Mouse (Mus musculus) MEL-GATA-1-ER (cell line): ENCODE measurements around the gene Agbl5.
A peak's percentile ranks its signal among the peaks of the same experiment; 100 is the strongest.

Source experiments
- DNase-seq: peaks from one replicate; pipeline ENCODE4 v3.0.0-alpha.2; 2012; ENCODE audit warnings: low read depth; ENCODE audit errors: extremely low read depth

Agbl5 gene

DNA sequence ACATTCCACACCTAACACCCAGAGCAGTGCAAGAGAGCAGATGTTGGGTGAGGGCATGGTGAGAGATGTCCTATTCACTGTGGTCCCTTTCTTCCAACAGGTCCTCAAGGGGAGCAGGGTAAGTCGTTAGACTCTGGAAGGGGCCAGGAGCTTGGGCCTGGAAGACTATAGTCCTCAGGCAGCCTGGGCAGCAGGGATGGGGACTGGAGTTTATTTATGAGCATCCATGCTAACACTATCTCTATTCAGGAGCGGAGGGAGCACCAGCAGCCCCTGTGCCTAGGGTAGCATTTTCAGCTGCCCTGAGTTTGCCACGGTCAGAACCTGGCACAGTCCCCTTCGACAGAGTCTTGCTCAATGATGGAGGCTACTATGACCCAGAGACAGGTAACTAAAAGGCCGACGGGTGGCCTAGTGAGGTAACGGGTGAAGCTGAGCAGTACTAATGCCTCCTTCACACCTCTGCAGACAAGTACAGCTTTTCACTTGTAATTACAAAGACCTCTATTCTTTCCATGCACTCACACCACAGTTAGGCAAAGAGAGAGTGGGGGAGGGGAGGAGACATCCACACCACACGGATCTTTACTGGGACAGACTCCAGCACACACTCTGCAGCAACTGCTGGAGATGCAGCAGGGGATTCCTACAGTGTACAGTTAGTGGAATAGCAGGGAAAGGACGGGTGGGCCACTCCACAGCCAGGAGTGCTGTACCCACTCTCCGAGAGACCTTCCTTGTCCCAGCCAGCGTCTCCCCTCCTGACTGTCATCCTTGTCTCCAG, 31.5 kb downstream of the Agbl5 start:
- no peak for DNase-seq

DNA sequence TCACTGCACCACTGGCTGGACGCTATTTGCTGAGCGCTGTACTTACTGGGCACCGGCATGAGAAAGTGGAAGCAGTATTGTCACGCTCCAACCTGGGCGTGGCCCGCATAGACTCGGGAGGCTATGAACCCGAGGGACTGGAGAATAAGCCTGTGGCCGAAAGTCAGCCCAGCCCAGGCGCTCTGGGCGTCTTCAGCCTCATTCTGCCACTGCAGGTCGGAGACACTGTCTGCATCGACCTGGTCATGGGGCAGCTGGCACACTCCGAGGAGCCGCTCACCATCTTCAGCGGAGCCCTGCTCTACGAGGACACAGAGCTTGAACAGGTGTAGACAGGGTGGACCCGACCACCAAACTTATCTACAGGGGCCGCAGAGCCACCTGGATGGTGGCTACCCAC, 32.1 kb downstream of the Agbl5 start:
- peak; percentile 56 for DNase-seq

DNA sequence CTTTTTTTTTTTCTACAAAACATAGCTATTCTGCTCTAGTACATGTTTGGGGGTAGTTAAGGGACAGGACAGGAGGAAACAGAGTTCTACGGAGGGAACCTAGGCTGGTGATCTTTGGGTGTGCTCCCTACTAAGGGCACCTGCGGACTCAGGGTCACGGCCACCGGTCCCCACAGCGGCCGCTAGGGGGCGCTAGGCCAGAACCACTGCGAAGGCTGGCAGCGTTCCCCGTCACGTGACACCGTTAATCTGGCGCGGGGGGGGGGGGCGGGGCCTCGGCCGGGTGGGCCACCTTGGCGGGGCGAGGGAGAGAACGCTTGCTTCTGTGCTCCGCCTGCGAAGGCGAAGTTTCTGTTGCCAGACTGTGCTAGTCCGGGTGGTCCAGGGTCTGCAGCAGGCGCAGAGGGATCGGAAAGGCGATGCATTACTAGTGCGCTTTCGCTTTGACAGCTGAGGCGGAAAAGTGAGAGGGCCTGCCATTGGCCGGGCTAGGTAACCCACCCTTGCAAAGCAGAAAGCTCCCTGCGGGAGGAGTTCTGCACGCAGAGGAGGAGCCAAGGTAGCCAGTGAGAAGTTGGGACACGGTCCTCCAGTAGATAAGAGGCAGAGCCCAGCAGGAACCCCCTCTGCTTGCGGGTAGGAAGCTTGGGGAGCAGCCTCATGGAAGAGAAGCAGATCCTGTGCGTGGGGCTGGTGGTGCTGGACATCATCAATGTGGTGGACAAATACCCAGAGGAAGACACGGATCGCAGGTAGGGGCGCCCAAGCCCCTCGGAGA, 33.0 kb downstream of the Agbl5 start, which contains the start of gene Khk:
Khk (plus strand) TSS at position 176 of the 778 bp plus-strand sequence.
- DNase-seq: peak; percentile 97

DNA sequence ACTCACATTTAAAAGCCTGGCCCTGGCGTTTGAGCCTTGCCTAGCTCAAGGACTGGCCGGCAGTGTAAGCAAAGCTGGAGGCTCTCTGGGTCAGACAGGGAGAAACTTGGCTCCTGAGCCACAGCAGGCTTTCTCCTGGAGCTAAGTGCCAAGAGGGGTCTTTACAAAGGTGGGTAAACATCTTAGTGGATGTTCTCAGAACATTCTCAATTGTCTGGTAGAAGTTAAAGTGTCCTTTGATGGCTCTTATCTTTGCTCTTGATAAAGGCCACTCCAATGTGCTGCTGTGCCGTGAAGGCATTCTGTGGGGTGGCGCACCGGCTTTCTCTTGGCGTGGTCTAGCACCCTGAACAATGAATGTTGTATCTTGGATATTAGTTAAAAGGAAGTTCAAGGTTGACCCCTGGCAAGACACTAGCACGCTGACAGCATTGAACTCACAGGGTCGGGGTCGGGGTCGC, 34.1 kb downstream of the Agbl5 start:
- no peak for DNase-seq

DNA sequence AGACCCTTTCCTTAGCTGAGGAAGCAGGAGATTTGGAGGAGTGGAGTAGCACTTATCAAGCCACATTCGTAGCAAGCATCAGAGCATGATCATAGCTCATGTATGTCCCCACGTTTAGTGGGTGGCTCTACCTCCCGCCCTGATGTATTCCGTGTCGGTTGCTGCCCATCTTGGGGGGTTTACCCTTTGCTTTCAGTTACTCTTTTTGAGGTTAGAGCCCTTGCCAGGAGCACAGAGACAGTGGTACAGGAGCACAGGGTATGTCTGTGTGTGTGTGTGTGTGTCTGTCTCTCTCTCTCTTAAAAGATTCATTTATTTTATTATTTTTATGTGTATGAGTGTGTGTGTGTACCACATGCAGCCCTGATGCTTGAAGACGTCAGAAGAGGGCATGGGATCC, 34.6 kb downstream of the Agbl5 start:
- DNase-seq: no peak

DNA sequence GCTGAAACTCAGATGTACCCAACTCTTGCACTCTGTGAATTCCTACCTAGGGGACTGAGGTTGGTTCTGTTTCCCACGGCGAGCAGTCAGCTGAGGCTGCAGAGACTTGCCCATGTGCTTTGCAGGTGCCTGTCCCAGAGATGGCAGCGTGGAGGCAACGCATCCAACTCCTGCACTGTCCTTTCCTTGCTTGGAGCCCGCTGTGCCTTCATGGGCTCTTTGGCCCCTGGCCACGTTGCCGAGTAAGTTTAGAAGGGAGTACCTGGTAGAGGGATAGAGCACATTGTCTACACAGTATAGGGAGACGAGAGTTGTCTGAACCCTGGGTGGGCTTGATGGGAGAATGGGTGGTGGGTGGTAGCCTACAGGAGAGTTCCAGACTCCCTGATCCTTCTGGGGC, 36.1 kb downstream of the Agbl5 start:
- no peak for DNase-seq

DNA sequence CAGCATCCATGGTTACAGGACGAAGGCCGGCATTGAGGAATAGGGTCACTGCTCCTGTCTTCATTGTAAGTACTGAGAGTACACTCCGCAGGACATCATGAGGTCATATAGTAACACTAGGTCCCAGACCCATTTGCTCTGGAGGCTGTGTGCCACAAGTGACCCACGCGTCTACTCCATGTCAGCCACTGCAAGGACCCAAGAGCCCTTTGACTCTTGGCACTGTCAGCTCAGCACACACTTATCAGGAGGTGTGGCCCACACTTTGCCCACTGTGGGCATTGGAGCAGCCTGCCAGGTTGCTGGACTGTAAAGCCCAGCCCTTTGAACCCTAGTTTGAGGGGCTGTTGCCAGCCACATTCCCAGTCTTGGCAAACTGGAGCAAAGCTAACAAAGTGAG, 36.7 kb downstream of the Agbl5 start:
- no peak for DNase-seq

DNA sequence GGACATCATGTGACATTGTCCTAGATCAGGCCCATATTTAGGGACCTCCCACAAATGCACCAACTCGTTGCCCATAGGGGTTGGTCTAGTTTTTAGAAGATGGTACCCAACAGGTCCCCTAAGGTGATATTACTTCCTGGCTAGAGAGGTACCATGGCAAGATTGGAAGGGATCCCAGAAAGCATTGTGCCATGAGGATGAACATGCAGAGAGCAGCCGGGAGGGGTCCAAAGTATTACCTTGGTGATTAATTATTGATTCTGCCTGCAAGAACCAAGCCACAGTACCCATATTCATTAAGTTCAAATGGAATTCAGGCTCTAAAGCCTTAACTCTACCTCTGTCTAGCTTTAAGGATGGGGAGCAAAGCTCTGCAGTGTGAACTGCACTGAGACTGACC, 37.6 kb downstream of the Agbl5 start:
- DNase-seq: no peak

DNA sequence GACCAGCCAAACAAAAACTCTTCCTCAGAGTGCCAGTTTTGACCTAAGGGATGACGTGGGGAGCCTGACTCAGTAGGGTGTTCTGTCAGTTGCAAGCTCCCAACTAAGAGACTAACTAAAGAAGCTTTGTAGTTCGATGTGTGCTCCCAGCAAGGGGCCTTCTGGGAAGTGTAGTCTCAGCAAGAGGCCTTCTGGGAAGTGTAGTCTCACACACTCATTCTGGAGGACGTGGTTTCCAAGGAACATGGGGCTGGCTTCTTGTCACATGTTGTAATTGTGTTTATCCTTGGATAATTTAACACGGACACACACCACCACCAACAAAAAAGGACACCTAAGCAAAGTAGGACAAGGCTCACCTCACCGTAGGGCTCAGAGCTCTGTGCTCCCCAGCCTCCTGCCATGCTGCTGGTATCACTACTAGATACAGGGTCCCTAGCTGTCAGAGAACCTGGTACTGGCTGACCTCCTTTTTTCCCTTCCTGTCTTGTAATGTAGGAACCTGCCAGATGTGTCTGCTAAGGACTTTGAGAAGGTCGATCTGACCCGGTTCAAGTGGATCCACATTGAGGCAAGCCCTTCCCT, 39.5 kb downstream of the Agbl5 start:
- no peak for DNase-seq

DNA sequence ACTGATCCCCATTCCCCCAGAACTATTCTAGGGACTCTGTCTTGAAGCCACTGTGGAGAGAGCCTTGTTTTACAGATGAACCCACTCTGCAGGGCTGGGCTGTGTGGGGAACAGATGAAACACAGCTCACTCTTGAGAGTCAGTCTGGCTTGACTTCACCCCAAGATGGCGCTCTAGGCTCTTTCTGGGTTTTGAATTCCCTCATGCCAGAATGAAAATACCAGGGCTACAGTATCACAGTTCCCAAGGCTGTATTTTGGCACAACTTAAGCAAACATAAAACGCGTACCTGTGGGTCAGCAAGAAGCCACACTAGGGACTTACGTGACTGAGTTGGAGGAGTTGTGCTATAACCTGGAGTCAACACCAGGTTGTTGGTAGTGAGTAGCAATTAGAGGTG, 41.6 kb downstream of the Agbl5 start:
- DNase-seq: no peak

DNA sequence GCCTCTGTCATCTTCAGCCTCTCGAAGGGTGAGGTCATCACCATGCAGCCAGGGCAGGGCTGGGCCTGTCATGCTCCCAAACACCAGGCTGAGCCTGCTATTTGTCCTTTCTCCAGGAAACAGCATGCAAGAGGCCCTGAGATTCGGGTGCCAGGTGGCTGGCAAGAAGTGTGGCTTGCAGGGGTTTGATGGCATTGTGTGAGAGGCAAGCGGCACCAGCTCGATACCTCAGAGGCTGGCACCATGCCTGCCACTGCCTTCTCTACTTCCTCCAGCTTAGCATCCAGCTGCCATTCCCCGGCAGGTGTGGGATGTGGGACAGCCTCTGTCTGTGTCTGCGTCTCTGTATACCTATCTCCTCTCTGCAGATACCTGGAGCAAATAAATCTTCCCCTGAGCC, 42.4 kb downstream of the Agbl5 start:
- DNase-seq: no peak

DNA sequence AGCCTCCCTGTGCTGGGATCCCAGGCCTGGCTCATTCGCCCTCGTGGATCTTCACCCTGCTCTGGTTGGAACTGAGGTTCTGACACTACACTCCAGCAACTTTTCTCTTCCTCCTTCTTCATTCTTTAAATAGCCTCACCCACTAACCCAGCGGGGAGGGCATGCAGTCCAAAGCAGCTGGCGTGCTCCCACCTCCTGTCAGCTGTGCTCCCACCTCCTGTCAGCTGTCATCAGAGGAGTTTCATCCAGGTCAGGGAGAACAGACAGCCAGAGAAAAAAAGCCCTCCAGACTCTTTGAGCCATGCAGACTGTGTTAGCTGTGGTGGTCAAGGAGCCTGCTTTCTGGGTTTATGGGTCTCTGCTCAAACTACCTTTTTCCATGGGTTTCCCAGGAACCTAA, 42.9 kb downstream of the Agbl5 start:
- no peak for DNase-seq

DNA sequence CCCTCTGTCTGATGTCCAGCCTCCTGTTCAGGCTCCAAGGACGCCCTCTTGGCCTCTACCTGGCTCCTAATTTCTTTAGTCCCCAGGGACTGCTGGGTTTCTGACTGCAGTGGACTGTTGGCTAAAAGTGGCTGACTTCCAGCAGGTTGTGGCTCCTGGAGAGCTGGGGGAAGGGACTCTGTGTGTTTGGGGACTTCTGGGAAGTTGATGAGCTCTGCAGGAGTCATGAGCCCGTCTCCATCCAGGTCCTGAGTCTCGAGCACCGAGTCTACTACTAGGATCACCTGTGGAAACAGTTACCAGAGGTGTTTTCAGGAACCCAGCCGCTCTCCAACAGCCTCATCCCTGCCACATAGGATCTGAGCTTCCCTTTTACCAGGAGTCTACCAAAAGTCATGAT, 45.2 kb downstream of the Agbl5 start:
- no peak for DNase-seq

DNA sequence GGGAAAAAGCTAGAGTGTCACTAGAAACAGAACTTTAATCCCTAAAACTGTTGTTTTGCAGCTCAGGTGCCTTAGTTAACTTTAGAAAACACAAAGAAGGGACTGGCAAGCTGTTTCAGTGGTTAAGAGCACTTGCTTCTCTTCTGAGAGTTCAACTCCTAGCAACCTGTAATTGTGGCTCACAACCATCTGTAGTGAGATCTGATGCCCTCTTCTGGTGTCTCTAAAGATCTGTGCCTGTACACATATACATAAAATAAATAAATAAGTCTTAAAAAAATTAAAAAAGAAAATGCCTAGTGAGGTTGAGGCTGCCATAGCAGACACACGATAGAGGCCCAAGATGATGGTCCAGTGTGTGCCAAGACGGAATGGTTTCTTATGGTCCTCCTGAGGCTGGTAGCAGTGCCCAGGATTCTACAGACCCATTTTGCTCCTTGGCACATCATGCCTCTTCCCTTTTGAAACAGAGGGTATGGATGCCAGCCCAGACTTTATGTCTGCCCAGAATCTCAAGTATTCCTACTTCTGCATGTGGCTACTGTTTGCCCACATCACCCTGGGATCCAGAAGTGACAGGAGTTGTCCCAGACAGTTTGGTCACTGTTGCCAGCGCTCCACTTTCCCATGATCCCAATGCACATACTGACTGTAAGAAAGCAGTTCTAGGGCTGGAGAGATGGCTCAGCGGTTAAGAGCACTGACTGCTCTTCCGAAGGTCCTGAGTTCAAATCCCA, 46.4 kb downstream of the Agbl5 start:
- no peak for DNase-seq

DNA sequence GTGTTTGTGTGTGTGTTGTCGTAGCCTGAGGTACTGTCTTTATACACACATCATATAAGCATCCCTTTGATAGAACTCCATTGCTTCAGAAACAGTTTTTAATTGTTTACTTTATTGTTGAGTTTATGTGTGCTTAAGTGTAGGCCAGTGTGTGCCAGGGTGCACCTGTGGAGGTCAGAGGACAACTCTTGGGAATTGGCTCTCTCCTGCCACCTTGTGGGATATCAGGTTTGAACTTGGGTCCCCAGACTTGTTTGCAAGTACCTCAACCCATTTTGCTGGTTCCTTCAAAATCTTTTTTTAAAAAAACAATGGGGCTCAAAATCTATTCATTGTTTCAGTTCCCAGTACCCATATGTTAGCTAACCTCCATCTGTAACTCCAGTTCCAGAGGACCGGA, 54.5 kb downstream of the Agbl5 start:
- DNase-seq: no peak

DNA sequence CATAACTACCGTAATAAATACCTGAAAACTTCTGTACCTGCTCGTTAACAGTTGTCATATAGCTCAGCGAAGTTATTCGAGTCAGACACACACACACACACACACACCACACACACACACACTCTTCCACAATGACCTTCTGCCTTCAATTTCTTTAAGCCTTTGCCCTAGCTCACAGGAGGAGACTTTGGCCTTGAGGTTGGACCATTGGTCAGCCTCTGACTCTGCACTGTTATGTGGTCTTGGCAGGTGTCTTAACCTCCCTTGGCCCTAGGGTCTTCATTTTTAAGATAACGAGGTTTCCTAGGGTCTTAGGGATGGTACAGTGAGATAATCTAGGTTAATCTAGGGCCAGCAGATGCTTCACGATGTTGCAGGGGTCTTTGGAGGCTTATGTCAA, 55.9 kb downstream of the Agbl5 start:
- no peak for DNase-seq

DNA sequence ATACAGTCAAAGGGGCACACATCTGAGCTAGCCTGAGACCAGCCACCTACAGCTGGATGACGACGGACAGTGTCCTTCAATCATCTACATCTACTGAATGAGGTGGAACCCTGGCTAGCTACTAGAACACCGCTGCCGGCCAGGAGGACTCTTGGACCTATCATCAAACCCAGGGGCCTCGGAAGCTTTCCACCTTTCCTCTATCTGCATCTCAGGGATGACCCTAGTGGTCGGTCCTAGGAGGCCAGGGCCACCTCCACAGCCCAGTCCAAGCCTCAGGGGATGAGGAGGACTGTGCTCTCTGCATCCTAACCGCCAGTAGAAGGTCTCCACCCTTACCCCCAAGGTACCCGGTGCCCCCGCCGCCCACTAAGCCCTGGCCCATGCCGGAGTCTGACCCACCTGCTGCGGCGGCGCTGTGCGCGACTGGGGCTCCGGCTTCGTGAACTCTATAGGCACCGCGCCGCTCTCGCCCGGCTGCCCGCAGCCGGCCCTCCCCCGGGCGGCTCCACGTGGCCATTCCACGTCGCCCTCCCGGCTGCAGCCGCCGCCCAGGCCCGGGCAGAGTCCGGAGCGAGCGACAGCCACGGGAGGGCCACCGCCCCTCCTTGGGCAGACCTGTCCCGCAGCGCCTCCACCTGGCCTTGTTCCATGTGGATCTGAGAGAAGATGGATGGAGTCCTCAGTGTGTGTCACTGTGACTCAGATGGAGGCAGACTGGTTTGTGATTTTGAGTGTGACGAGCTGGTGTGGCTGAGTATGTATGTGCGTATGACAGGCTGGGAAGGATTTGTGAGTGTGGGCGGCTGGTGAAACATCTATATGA, 56.7 kb downstream of the Agbl5 start, which contains the start of gene Cgref1:
Cgref1 (minus strand) TSS at position 636 of the 826 bp plus-strand sequence.
- no peak for DNase-seq

DNA sequence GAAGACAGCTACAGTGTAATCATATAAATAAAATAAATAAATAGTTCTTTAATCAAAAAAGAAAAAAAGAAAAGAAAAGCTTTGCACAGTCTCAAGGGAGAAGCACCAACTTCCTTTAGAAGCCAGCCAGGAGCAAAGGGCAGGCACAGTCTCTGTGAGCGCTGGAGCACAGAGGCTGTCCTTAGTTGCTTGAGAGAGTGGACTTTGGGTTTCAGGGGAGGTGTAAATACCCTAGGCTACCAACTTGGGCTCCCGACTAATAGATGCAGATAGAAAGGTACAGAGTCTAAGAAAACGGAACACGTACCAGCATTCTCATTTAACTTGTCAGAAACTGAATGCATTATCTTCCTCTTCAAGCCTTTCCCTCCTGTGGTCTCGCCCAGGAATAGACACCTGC, 60.1 kb downstream of the Agbl5 start:
- DNase-seq: no peak

DNA sequence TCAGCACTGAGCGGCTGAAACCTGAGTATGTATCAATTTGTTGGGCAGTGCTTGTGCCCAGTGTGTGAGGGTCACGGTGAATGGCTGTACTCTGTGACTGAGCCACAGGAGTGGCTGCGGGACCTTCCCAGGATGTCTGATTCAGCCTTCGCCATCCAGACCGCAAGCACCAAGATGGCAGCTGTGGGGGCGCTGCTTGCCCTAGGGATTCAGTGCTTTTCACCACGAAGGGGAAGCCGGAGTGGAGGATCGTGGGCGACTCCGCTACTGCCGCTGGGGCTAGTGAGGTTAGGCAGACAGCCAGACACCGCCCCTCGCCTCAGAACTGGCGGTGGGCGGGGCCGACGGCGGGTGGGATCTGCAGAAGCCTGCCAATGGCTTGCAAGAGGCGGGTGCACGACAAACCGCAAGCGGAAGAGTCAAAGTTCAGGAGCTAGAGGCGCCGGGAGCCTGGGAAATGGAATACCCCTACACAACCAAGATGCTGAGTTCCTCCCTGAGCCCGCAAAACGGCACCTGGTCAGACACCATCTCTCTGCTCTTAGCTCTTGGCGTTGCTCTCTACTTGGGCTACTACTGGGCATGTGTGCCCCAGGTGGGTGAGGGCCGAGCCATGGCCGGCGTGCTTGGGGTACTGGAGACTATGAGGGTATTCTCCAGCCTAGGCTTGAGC, 61.3 kb downstream of the Agbl5 start:
- peak; percentile 92 for DNase-seq

DNA sequence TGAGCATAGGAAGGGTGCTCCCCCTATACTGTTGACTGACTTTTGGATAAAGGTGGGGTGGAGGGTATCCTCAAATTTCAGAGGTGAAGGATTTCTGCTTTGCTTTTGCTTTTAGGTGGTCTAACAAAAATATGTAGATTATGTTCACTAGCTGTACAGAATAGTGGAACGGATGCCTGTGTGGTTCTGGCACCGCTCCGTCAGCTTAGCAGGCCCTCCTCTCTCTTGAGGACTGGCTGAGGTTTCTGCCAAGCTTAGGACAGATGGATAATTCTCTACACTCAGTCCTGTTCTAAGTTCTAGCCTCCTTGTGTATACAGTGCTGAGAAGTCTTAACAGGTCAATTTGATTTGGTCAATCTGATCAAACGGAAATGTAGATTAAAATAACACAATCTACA, 62.0 kb downstream of the Agbl5 start:
- DNase-seq: no peak
